Mouse (Mus musculus) B cell, adult 62 days (primary cell): Measurements from ENCODE around the gene Brwd3. TPM values are rescaled to one million over a fixed set of nuclear protein-coding genes. Genes with fewer than 3 reads are reported as not detected.

Experiments used
- total RNA-seq: library from RNA; stranded (reverse); gene quantifications from 4 replicates; pipeline ENCODE4 v1.2.4, GENCODE M21; 2023

The Brwd3 gene
- total RNA-seq = 26.9 to 30.2 TPM (median 27.8 TPM) in 4 replicates

DNA sequence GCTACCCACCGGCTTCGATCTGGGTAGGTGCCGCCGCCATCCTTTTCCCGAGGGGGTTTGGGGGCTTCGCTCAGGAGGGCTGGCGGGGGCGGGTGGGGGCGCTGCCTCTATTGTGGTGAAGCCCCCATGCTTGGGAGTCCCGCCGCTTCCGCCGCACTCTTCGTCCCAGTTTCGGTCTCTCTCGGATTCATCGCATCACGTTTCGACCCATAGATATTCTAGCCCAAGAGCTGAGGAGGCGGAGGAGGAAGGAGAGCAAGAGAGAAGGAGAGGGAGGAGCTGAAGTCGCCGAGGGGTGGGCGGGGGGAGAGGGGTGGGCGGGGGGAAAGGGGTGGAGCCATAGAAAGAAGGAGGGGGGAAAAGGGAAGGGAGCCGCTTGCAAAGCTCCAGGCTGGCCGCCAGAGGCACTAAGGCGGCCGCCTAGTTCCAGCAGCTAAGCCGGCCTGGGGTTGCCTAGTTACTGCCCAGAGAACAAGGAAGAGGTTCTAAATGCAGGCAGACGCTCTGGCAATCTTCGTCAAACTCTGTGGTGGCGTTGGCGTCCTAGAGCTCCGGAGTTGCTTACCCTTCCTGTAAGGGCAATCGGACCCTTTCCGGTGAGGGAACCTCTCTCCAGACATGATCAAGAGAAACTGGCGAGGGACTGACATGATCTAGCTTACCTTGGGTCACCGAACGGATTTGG, at the start of gene Brwd3:
Brwd3 (minus strand) TSS at position 283 of the 685 bp plus-strand sequence.

Other genes starting within 250 kb of the Brwd3 start
- gene Gm379, start 169.5 kb downstream of the Brwd3 start, total RNA-seq = not detected in 4 replicates
- 7.1 to 10.7 TPM (median 8.8 TPM) in 4 replicates for gene Hmgn5, start 179.0 kb upstream of the Brwd3 start, total RNA-seq